Mouse (Mus musculus) CH12.LX (cell line): Measurements from ENCODE around the gene Exog. TPM values are rescaled to one million over a fixed set of nuclear protein-coding genes. Genes with fewer than 3 reads are reported as not detected.

Source experiments
- DNase-seq: peaks from one replicate; pipeline ENCODE4 v3.0.0-alpha.2; 2013; ENCODE audit errors: extremely low read depth
- H3K27ac ChIP-seq: 2 replicates; pipeline ENCODE4 v1.5.1; 2012; ENCODE audit warnings: low read depth, mild to moderate bottlenecking, control low read depth, moderate library complexity; ENCODE audit not compliant: insufficient read depth
- H3K27me3 ChIP-seq: replicated peaks from 2 replicates; pipeline ENCODE3; 2012; ENCODE audit warnings: inconsistent platforms
- H3K36me3 ChIP-seq, 2 experiments: replicated peaks in 1 of 2; 2 replicates each; pipeline versions ENCODE3 to v1.6.1; 2012; ENCODE audit warnings: inconsistent platforms in 1 of 2, low read length in 1 of 2, mild to moderate bottlenecking in 1 of 2, mixed read lengths in 1 of 2, moderate library complexity in 1 of 2; ENCODE audit not compliant: control insufficient read depth in 1 of 2, insufficient read depth in 1 of 2
- H3K4me1 ChIP-seq, 2 experiments: 2 replicates each; pipeline ENCODE4 v1.6.1; 2012; ENCODE audit warnings: inconsistent platforms in 1 of 2, moderate library complexity in 1 of 2; ENCODE audit not compliant: insufficient read depth in 2 of 2, control insufficient read depth in 1 of 2
- H3K4me2 ChIP-seq: 2 replicates; pipeline ENCODE4 v1.6.1; 2012; ENCODE audit warnings: low read depth, mild to moderate bottlenecking, control low read depth; ENCODE audit not compliant: poor library complexity, insufficient read depth, severe bottlenecking
- H3K4me3 ChIP-seq, 3 experiments: fragments of 150-350 bp in 1 of 3; sonication (generic) in 1 of 3; replicated peaks in 1 of 3; 2 replicates each; pipeline versions ENCODE3 to v1.5.1; 2011 to 2012; ENCODE audit warnings: low read depth in 2 of 3, low read length in 2 of 3, mild to moderate bottlenecking in 2 of 3, moderate library complexity in 2 of 3, control low read depth in 1 of 3, improper control_type of control experiment in 1 of 3, inconsistent platforms in 1 of 3, mixed read lengths in 1 of 3; ENCODE audit not compliant: poor library complexity in 1 of 3
- H3K79me2 ChIP-seq: replicated peaks from 2 replicates; pipeline ENCODE4 v1.6.1; 2012; ENCODE audit warnings: mild to moderate bottlenecking, moderate library complexity; ENCODE audit not compliant: control insufficient read depth, poor library complexity, insufficient read depth, severe bottlenecking; ENCODE audit errors: extremely low read depth
- H3K9ac ChIP-seq: 2 replicates; pipeline ENCODE4 v1.6.1; 2012; ENCODE audit warnings: low read depth, mild to moderate bottlenecking, control low read depth, moderate library complexity; ENCODE audit not compliant: insufficient read depth
- H3K9me3 ChIP-seq: replicated peaks from 2 replicates; pipeline ENCODE3; 2012; ENCODE audit warnings: low read length, inconsistent platforms, mixed read lengths
- BHLHE40 ChIP-seq: IDR thresholded peaks from 2 replicates; pipeline ENCODE4 v1.6.1; 2011; ENCODE audit warnings: mild to moderate bottlenecking, low read depth, low read length, improper control_type of control experiment
- CHD1 ChIP-seq: IDR thresholded peaks from 2 replicates; pipeline ENCODE4 v1.6.1; 2012; ENCODE audit warnings: low read depth, low read length, improper control_type of control experiment, inconsistent platforms
- CHD2 ChIP-seq: IDR thresholded peaks from 2 replicates; pipeline ENCODE4 v1.6.1; 2011; ENCODE audit warnings: low read length, improper control_type of control experiment
- CTCF ChIP-seq, 2 experiments: IDR thresholded peaks in 1 of 2; conservative IDR thresholded peaks in 1 of 2; 2 replicates each; pipeline ENCODE4 v1.5.1; 2011 to 2012; ENCODE audit warnings: low read depth in 2 of 2, low read length in 2 of 2, improper control_type of control experiment in 1 of 2, inconsistent platforms in 1 of 2, mild to moderate bottlenecking in 1 of 2, moderate library complexity in 1 of 2
- ELF1 ChIP-seq: IDR thresholded peaks from 2 replicates; pipeline ENCODE4 v1.6.1; 2014; ENCODE audit warnings: low read depth, mild to moderate bottlenecking, inconsistent platforms, low read length, improper control_type of control experiment
- EP300 ChIP-seq: IDR thresholded peaks from 2 replicates; pipeline ENCODE4 v1.6.1; 2011; ENCODE audit warnings: low read length, improper control_type of control experiment
- ETS1 ChIP-seq: conservative IDR thresholded peaks from 2 replicates; pipeline ENCODE4 v1.6.1; 2012; ENCODE audit warnings: low read depth, mild to moderate bottlenecking, inconsistent platforms, low read length, improper control_type of control experiment, moderate library complexity
- HCFC1 ChIP-seq: IDR thresholded peaks from 2 replicates; pipeline ENCODE4 v1.6.1; 2012; ENCODE audit warnings: low read depth, mild to moderate bottlenecking, inconsistent platforms, low read length, improper control_type of control experiment
- KAT2A ChIP-seq: IDR thresholded peaks from 2 replicates; pipeline ENCODE4 v1.6.1; 2012; ENCODE audit warnings: low read length, improper control_type of control experiment, inconsistent platforms; ENCODE audit not compliant: insufficient replicate concordance
- MAFK ChIP-seq: IDR thresholded peaks from 2 replicates; pipeline ENCODE4 v1.6.1; 2011; ENCODE audit warnings: low read length, improper control_type of control experiment; ENCODE audit not compliant: insufficient replicate concordance
- MAX ChIP-seq: IDR thresholded peaks from 2 replicates; pipeline ENCODE4 v1.6.1; 2011; ENCODE audit warnings: low read length, improper control_type of control experiment
- NELFE ChIP-seq: IDR thresholded peaks from 2 replicates; pipeline ENCODE4 v1.6.1; 2011; ENCODE audit warnings: low read depth, low read length, improper control_type of control experiment
- NRF1 ChIP-seq: IDR thresholded peaks from 2 replicates; pipeline ENCODE4 v1.6.1; 2014; ENCODE audit warnings: low read depth, mild to moderate bottlenecking, inconsistent platforms, low read length, improper control_type of control experiment, moderate library complexity
- RAD21 ChIP-seq: IDR thresholded peaks from 2 replicates; pipeline ENCODE4 v1.6.1; 2011; ENCODE audit warnings: low read depth, mild to moderate bottlenecking, low read length, improper control_type of control experiment, moderate library complexity
- TCF12 ChIP-seq: IDR thresholded peaks from 2 replicates; pipeline ENCODE4 v1.6.1; 2014; ENCODE audit warnings: low read depth, mild to moderate bottlenecking, inconsistent platforms, low read length, improper control_type of control experiment
- UBTF ChIP-seq: IDR thresholded peaks from 2 replicates; pipeline ENCODE4 v1.6.1; 2012; ENCODE audit warnings: low read depth, mild to moderate bottlenecking, inconsistent platforms, low read length, improper control_type of control experiment, moderate library complexity
- USF1 ChIP-seq: IDR thresholded peaks from 2 replicates; pipeline ENCODE4 v1.6.1; 2014; ENCODE audit warnings: low read depth, mild to moderate bottlenecking, inconsistent platforms, low read length, improper control_type of control experiment
- ZC3H11A ChIP-seq: IDR thresholded peaks from 2 replicates; pipeline ENCODE4 v1.6.1; 2012; ENCODE audit warnings: low read depth, mild to moderate bottlenecking, inconsistent platforms, low read length, improper control_type of control experiment
- ZKSCAN1 ChIP-seq: IDR thresholded peaks from 2 replicates; pipeline ENCODE4 v1.6.1; 2012; ENCODE audit warnings: low read depth, inconsistent platforms, low read length, improper control_type of control experiment, borderline replicate concordance
- ZMIZ1 ChIP-seq: IDR thresholded peaks from 2 replicates; pipeline ENCODE4 v1.6.1; 2012; ENCODE audit warnings: low read depth, mild to moderate bottlenecking, inconsistent platforms, low read length, improper control_type of control experiment
- ZNF384 ChIP-seq: IDR thresholded peaks from 2 replicates; pipeline ENCODE4 v1.6.1; 2012; ENCODE audit warnings: low read depth, low read length, improper control_type of control experiment, inconsistent platforms
- dilution Hi-C: fragments of 300-500 bp; cut with MboI; formaldehyde crosslinking; loops from 2 replicates; pipeline ENCODE4 v1.14.3; 2020; ENCODE audit warnings: low sequenced_read_pairs; ENCODE audit not compliant: extremely low pct_unique_long_range_greater_than_20kb, extremely low pct_ligation_motif_present
- in situ Hi-C: fragments of 300-500 bp; cut with MboI; formaldehyde crosslinking; loops from 3 replicates; pipeline ENCODE4 v1.14.3; 2019; ENCODE audit warnings: low sequenced_read_pairs, low pct_ligation_motif_present, low pct_unique_long_range_greater_than_20kb, mixed read lengths
- polyA plus RNA-seq: library from polyadenylated mRNA; unstranded; fragments of >175 nt; gene quantifications from 2 replicates; pipeline ENCODE4 v1.2.1, GENCODE M21; 2012; ENCODE audit warnings: low read depth; ENCODE audit not compliant: insufficient read length
- total RNA-seq, 2 experiments: library from RNA; depleted of rRNA; stranded (reverse); fragments of 300-350 nt in 1 of 2; fragments of >200 nt in 1 of 2; gene quantifications; 2 replicates each; pipeline ENCODE4 v1.2.3; 2012 to 2014

The Exog gene
- total and polyA plus RNA-seq, 3 experiments: 6.6 to 8.8 (median 7.1) TPM

GRCm38 (mm10) chr9:119402253-119403235 is 42.2 kb upstream of the Exog start:
- H3K4me3 ChIP-seq: peak overlapping the region; percentile 35 to 84 (median 65)
- in situ Hi-C loops: no loop called here
- peaks cover 0 to 29% of the 10 kb centered on the region in 2 experiments; a peak in 2 of 4 replicates for H3K4me1 ChIP-seq
- TF ChIP-seq ZKSCAN1 (no peak), EP300 (no peak), USF1 (no peak), HCFC1 (no peak), ELF1 (peak; percentile 2; the same call in 1 of the 2 replicates), TCF12 (no peak), ETS1 (no peak), ZMIZ1 (no peak), CTCF (conservative IDR thresholded peaks at IDR 0.05 in 1 of 2, IDR thresholded peaks at IDR 0.05 in 1 of 2; ENCODE audit: low read depth in 2 of 2, low read length in 2 of 2) (no peak), NELFE (no peak), UBTF (no peak), ZC3H11A (no peak), CHD1 (no peak), BHLHE40 (peak; percentile 66; the same call in 1 of the 2 replicates), ZNF384 (no peak), MAFK (no peak), CHD2 (no peak), NRF1 (peak; percentile 31; the same call in 1 of the 2 replicates), KAT2A (no peak), MAX (peak; percentile 17; the same call in 1 of the 2 replicates), RAD21 (no peak)
- H3K27ac ChIP-seq: no peak overlapping the region
- no peaks in the 10 kb centered on the region for H3K36me3 ChIP-seq
- DNase-seq: no peak
- peaks cover 3% of the 10 kb centered on the region for H3K9me3 ChIP-seq
- no peaks in the 10 kb centered on the region for H3K79me2 ChIP-seq
- peak overlapping the region; percentile 73 for H3K9ac ChIP-seq
- peak overlapping the region; percentile 54 for H3K4me2 ChIP-seq
- dilution Hi-C loops: no loop called here
- H3K27me3 ChIP-seq: peaks cover 62% of the 10 kb centered on the region
